ENCODE assay signal across 10 mouse cellular contexts in genomic region chr13:97145834-97146233, GRCm38 (mm10). TPM values are rescaled to one million over a fixed set of nuclear protein-coding genes. Genes with fewer than 3 reads are reported as not detected.
DNase-seq lines count a peak whose midpoint lies in the region; ATAC-seq lines count a peak whose summit lies in the region.
"Had no signal": no experiment of that assay in that cellular context is flagged by ENCODE, and none has a peak within 500 bp of the region (broad histone marks: within the 10 kb centered on the region; RNA-seq: fewer than 3 reads in every experiment).

No protein-coding gene starts in this region.

- 66% methylated on average over 4 of the region's 4 CpGs for WGBS in limb, embryonic 11.5 days
- WGBS in limb, embryonic 10.5 days = 64% methylated on average over 4 of the region's 4 CpGs
- 56% methylated on average over 4 of the region's 4 CpGs for WGBS in embryonic facial prominence, embryonic 14.5 days

- peaks cover 8% of the 10 kb centered on the region; the same call in 1 of the 2 replicates for H3K36me3 ChIP-seq in limb, embryonic 11.5 days (ENCODE audit: control insufficient read depth, insufficient read depth, low read length)
- peaks cover 76% of the 10 kb centered on the region for H3K36me3 ChIP-seq in limb, embryonic 10.5 days
- peaks cover 67% of the 10 kb centered on the region for H3K36me3 ChIP-seq in embryonic facial prominence, embryonic 14.5 days (ENCODE audit: control insufficient read depth, insufficient read depth, low read length)

- no peak overlapping the region for H3K27ac ChIP-seq in limb, embryonic 11.5 days (replicated peaks; ENCODE audit: low read depth, low read length)
- H3K27ac ChIP-seq in limb, embryonic 10.5 days = no peak overlapping the region
- H3K27ac ChIP-seq in embryonic facial prominence, embryonic 14.5 days (replicated peaks; ENCODE audit: low read depth, low read length) = no peak overlapping the region
- H3K27ac ChIP-seq: hindbrain, embryonic 15.5 days had no signal

- no peaks in the 10 kb centered on the region for H3K27me3 ChIP-seq in limb, embryonic 11.5 days (ENCODE audit: control insufficient read depth, insufficient read depth, low read length)
- H3K27me3 ChIP-seq in limb, embryonic 10.5 days (ENCODE audit: low read depth, poor library complexity, severe bottlenecking) = no peaks in the 10 kb centered on the region
- no peaks in the 10 kb centered on the region for H3K27me3 ChIP-seq in embryonic facial prominence, embryonic 14.5 days (replicated peaks; ENCODE audit: control insufficient read depth, insufficient read depth, low read length)
- H3K27me3 ChIP-seq: hindbrain, embryonic 15.5 days had no signal

- ATAC-seq in limb, embryonic 11.5 days (ENCODE audit: insufficient number of reproducible peaks, low FRiP score, low TSS enrichment, low read depth) = no peak
- ATAC-seq in embryonic facial prominence, embryonic 14.5 days (ENCODE audit: low read depth) = no peak

- peak; percentile 8 for DNase-seq in adrenal gland, adult 2 months
- DNase-seq in adrenal gland, postnatal 4 days (ENCODE audit: low spot score in 2 of 2) = no peak
- peak; percentile 50 for DNase-seq in limb, embryonic 11.5 days (ENCODE audit: low spot score)
- no peak for DNase-seq in limb, embryonic 10.5 days (ENCODE audit: low spot score)
- peak; percentile 71 for DNase-seq in adrenal gland, postnatal 14 days
- peak; percentile 73 for DNase-seq in embryonic facial prominence, embryonic 14.5 days (ENCODE audit: low spot score)
- DNase-seq in lung, postnatal 14 days = peak; percentile 59
- peak; percentile 43 for DNase-seq in thymus, postnatal 25 days

- H3K4me1 ChIP-seq in limb, embryonic 11.5 days (ENCODE audit: control insufficient read depth, insufficient read depth, low read length) = no peaks in the 10 kb centered on the region
- H3K4me1 ChIP-seq in limb, embryonic 10.5 days = no peaks in the 10 kb centered on the region
- no peaks in the 10 kb centered on the region for H3K4me1 ChIP-seq in embryonic facial prominence, embryonic 14.5 days (ENCODE audit: control insufficient read depth, insufficient read depth, low read length)
- H3K4me1 ChIP-seq: hindbrain, embryonic 15.5 days had no signal

- H3K4me2 ChIP-seq in limb, embryonic 11.5 days (ENCODE audit: low read depth, severe bottlenecking) = no peak overlapping the region
- no peak overlapping the region for H3K4me2 ChIP-seq in embryonic facial prominence, embryonic 14.5 days (ENCODE audit: low read depth, low read length)
- H3K4me2 ChIP-seq: hindbrain, embryonic 15.5 days had no signal

- H3K9ac ChIP-seq in limb, embryonic 11.5 days (ENCODE audit: low read length) = no peak overlapping the region
- no peak overlapping the region for H3K9ac ChIP-seq in embryonic facial prominence, embryonic 14.5 days (ENCODE audit: low read depth, low read length)
- H3K9ac ChIP-seq: hindbrain, embryonic 15.5 days had no signal

- no peaks in the 10 kb centered on the region for H3K9me3 ChIP-seq in limb, embryonic 11.5 days (ENCODE audit: control insufficient read depth, low read length)
- H3K9me3 ChIP-seq in limb, embryonic 10.5 days (replicated peaks) = no peaks in the 10 kb centered on the region
- H3K9me3 ChIP-seq in embryonic facial prominence, embryonic 14.5 days (ENCODE audit: control insufficient read depth, low read length) = no peaks in the 10 kb centered on the region
- H3K9me3 ChIP-seq: hindbrain, embryonic 15.5 days had no signal

- no peak overlapping the region for H3K4me3 ChIP-seq in limb, embryonic 11.5 days (ENCODE audit: low read depth, low read length)
- no peak overlapping the region for H3K4me3 ChIP-seq in limb, embryonic 10.5 days
- no peak overlapping the region for H3K4me3 ChIP-seq in embryonic facial prominence, embryonic 14.5 days (ENCODE audit: low read depth, low read length)
- H3K4me3 ChIP-seq: hindbrain, embryonic 15.5 days; myocyte had no signal

RNA-seq across cellular contexts. Expression of gene Gfm2, which starts 8.1 kb away (rescaled TPM):
- 10 to 100 TPM; 41.3 to 54.0 TPM for total RNA-seq in adrenal gland, adult 2 months (2021)
- 19.3 and 22.0 TPM in 2 replicates for polyA plus RNA-seq in adrenal gland, adult 2 months (2012; rRNA removed)
- total RNA-seq in adrenal gland, postnatal 4 days (2021) = 10 to 100 TPM; 30.9 to 33.9 TPM
- 33.0 and 36.6 TPM in 2 replicates for polyA plus RNA-seq in limb, embryonic 11.5 days (2014; fragmentation: Nextera tagmentation; extraction: Ambion mirVana)
- polyA plus RNA-seq in limb, embryonic 10.5 days (2016; fragmentation: Nextera tagmentation; extraction: Ambion mirVana) = 41.0 and 41.5 TPM in 2 replicates
- 38.0 and 40.9 TPM in 2 replicates for total RNA-seq in adrenal gland, postnatal 14 days (2021)
- polyA plus RNA-seq in embryonic facial prominence, embryonic 14.5 days (2014; fragmentation: Nextera tagmentation; extraction: Ambion mirVana) = 21.7 and 23.1 TPM in 2 replicates

RNA-seq across cellular contexts. Expression of gene Nsa2, which starts 8.1 kb away (rescaled TPM):
- total RNA-seq in adrenal gland, adult 2 months (2021) = 10 to 100 TPM; 65.6 to 74.0 TPM
- 4.2 and 4.4 TPM in 2 replicates for polyA plus RNA-seq in adrenal gland, adult 2 months (2012; rRNA removed)
- total RNA-seq in adrenal gland, postnatal 4 days (2021) = 100 to 1,000 TPM; 104 to 107 TPM
- 79.1 and 82.7 TPM in 2 replicates for polyA plus RNA-seq in limb, embryonic 11.5 days (2014; fragmentation: Nextera tagmentation; extraction: Ambion mirVana)
- polyA plus RNA-seq in limb, embryonic 10.5 days (2016; fragmentation: Nextera tagmentation; extraction: Ambion mirVana) = 55.6 and 58.7 TPM in 2 replicates
- 92.3 and 110 TPM in 2 replicates for total RNA-seq in adrenal gland, postnatal 14 days (2021)
- polyA plus RNA-seq in embryonic facial prominence, embryonic 14.5 days (2014; fragmentation: Nextera tagmentation; extraction: Ambion mirVana) = 74.3 and 77.3 TPM in 2 replicates

RNA-seq across cellular contexts. Expression of gene Gm6169, which starts 46.8 kb away (rescaled TPM):
- 10 to 100 TPM in 1 of 2 experiments, under 1 TPM in 1; 0.66 to 15.5 TPM for total RNA-seq in adrenal gland, adult 2 months (2021)
- polyA plus RNA-seq in adrenal gland, adult 2 months (2012; rRNA removed) = 0.96 and 1.0 TPM in 2 replicates
- total RNA-seq in adrenal gland, postnatal 4 days (2021) = 10 to 100 TPM in 1 of 2 experiments, 1 to 10 TPM in 1; 2.1 to 26.4 TPM
- polyA plus RNA-seq in limb, embryonic 11.5 days (2014; fragmentation: Nextera tagmentation; extraction: Ambion mirVana) = 1.7 and 2.4 TPM in 2 replicates
- polyA plus RNA-seq in limb, embryonic 10.5 days (2016; fragmentation: Nextera tagmentation; extraction: Ambion mirVana) = 1.2 and 2.0 TPM in 2 replicates
- total RNA-seq in adrenal gland, postnatal 14 days (2021) = 0.33 TPM in 1 of 2 replicates, not detected in the other
- polyA plus RNA-seq in embryonic facial prominence, embryonic 14.5 days (2014; fragmentation: Nextera tagmentation; extraction: Ambion mirVana) = 3.6 and 5.4 TPM in 2 replicates

RNA-seq across cellular contexts. Expression of gene Hexb, which starts 52.3 kb away (rescaled TPM):
- 10 to 100 TPM; 30.6 to 38.4 TPM for total RNA-seq in adrenal gland, adult 2 months (2021)
- polyA plus RNA-seq in adrenal gland, adult 2 months (2012; rRNA removed) = 221 and 235 TPM in 2 replicates
- total RNA-seq in adrenal gland, postnatal 4 days (2021) = 10 to 100 TPM; 30.8 to 38.7 TPM
- polyA plus RNA-seq in limb, embryonic 11.5 days (2014; fragmentation: Nextera tagmentation; extraction: Ambion mirVana) = 20.8 and 22.2 TPM in 2 replicates
- polyA plus RNA-seq in limb, embryonic 10.5 days (2016; fragmentation: Nextera tagmentation; extraction: Ambion mirVana) = 15.2 and 18.2 TPM in 2 replicates
- 24.6 and 25.6 TPM in 2 replicates for total RNA-seq in adrenal gland, postnatal 14 days (2021)
- 44.4 and 46.0 TPM in 2 replicates for polyA plus RNA-seq in embryonic facial prominence, embryonic 14.5 days (2014; fragmentation: Nextera tagmentation; extraction: Ambion mirVana)

Comparison
In these comparisons a context has a peak if more than half of its experiments do, and no peak if none do; other contexts are left out.
1. DNase-seq: peak in adrenal gland, adult 2 months (single experiment), limb, embryonic 11.5 days (single experiment), adrenal gland, postnatal 14 days (single experiment), embryonic facial prominence, embryonic 14.5 days (single experiment), lung, postnatal 14 days (single experiment) and thymus, postnatal 25 days (single experiment); none in adrenal gland, postnatal 4 days (0 of 2) and limb, embryonic 10.5 days (single experiment).
2. RNA of gene Nsa2, which starts 8.1 kb away (polyA plus RNA-seq): 79.1 to 82.7 TPM in limb, embryonic 11.5 days, 74.3 to 77.3 TPM in embryonic facial prominence, embryonic 14.5 days and 55.6 to 58.7 TPM in limb, embryonic 10.5 days; 4.2 to 4.4 TPM in adrenal gland, adult 2 months; every median in the first group is over 10 times any median in the second.